Mouse (Mus musculus): Measurements from ENCODE around the gene Jagn1.
A peak's percentile ranks its signal among the peaks of the same experiment; 100 is the strongest.

Gene Jagn1

GRCm38 (mm10) chr6:113435664-113436205, 6.6 kb upstream of the Jagn1 start, which contains the start of gene Cidec:
Gene Cidec, minus strand, starts transcription at chr6:113435760.
- no peak for DNase-seq

DNA sequence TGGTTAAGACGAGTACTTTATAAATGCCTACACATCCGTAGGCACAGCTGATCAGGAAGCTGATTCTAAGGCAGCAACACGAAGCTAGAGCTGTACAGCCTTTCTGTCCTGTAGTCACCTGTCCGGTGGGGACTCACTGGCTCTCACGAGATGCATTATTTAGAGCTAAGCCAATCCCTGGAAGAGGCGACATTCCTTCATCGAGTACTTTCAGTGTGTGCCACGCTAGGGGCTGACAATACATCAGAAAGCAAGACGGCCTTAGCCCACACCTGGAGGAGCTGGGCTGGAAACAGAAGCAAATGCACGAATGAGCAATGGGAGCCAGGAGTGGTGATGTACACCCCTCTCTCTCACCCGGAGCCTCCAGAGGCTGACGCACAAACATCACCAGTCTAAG, 5.2 kb upstream of the Jagn1 start:
- DNase-seq = no peak

GRCm38 (mm10) chr6:113438721-113439430, 3.5 kb upstream of the Jagn1 start:
- no peak for DNase-seq

DNA sequence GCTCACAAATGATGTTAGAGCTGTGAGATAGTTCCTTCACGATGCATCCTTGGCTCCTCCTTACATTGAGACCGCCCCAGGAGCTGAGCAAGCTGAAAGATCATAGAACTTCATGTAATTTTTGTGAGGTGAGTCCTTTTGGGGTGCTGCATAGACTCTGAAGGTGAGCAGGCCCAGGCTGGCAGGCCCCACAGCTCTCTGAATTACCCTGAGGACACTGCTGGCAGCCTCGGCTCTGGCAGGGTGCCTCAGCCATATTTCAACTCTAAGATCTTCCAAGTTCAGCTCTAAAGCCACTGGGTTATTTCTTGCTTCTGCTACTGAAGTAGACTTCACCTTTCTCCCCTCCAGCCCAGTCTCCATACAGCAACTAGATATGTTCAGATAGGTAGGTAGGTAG, 1.7 kb upstream of the Jagn1 start:
- no peak for DNase-seq

- DNase-seq = peak; percentile 87 to 93
Observed at GRCm38 (mm10) chr6:113441147-113441680, 1.2 kb upstream of the Jagn1 start.

DNA sequence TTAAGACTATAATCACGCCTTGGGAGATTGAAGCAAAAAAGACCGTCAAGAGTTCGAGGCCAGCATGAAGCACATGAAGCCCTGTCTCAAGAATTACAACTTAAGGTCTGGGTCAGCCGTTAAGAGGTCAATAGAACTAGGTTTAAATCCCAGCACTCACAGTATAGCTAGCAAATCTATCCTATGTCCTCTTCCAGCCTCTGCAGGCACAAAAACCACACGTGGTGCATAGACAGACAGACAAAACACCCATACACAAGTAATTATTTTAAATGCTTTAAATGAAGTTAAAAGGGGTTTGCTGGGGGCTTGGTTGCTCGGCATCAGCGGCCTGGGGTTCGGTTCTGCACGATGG, 305 bp upstream of the Jagn1 start:
- DNase-seq = no peak

GRCm38 (mm10) chr6:113443091-113443490, 722 bp downstream of the Jagn1 start:
- DNase-seq = peak in 1 of 2 experiments; percentile 42

- no peak for DNase-seq
Observed at GRCm38 (mm10) chr6:113444207-113444965, 2.0 kb downstream of the Jagn1 start.

- DNase-seq = peak; percentile 61 to 71
Observed at GRCm38 (mm10) chr6:113447639-113448038, 5.3 kb downstream of the Jagn1 start.

- peak; percentile 37 to 69 for DNase-seq
Observed at GRCm38 (mm10) chr6:113451839-113452238, 9.5 kb downstream of the Jagn1 start.

DNA sequence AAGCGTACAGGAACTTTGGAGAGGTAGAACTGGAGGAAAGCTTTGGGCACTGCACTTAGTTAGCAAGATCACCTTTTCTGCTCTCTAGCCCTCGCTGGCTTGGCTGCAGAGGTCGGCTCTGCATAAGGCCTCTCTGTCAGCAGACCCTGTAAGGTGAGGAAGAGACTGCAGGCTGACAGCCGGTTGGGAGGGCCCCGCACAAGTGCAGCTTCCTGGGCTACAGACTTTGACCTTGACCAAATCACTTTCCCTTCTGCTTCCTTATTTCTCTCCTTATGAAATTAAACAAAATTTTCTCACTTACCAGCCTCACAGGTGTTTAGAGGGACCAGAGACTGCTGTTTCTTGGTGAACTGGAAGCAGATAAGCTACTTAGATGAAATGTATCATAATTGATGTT, 12.6 kb downstream of the Jagn1 start:
- no peak for DNase-seq

DNA sequence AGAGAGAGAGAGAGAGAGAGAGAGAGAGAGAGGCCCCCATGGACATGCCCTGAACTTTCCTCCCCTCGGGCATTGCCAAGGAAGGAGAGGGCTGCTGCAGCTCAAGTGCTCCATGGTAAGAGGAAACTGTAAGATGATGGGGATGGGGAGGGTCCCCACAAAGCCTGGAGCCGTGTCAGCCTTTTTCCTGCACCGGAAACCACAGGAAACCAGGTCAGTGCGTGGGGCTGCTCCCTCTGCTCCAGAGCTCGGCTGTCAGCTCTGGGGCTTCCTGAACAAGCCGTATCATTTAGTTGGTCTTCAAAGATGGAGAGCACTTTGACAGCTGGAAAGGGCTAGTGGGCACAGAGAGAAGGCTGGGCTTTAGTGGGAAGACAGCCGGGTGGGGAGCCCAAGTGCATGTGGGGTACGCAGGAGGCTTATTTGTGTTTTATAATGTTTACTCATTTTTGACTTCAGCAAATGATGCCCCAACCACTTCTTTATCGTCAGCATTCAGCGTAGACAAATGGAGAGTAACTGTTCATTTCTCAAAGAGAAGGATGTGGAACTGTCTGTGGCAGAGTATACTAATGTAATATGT, 15.7 kb downstream of the Jagn1 start, which contains the start of gene Il17re:
Gene Il17re, plus strand, starts transcription at position 533 of the 583 bp plus-strand sequence.
- no peak for DNase-seq

DNA sequence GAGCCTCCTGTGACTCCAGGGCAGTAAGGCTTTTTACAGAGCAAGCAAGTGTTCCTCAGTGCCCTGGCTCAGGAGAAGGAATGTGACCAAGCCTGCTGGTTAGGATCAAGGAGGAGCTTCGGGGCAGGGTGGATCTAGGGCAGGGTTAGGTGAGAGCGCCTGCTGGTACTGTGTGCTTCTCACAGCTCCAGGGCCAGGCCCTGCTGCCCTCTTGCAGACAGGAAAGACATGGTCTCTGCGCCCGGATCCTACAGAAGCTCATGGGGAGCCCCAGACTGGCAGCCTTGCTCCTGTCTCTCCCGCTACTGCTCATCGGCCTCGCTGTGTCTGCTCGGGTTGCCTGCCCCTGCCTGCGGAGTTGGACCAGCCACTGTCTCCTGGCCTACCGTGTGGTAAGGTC, 16.3 kb downstream of the Jagn1 start:
- DNase-seq = peak; percentile 53 to 56

DNA sequence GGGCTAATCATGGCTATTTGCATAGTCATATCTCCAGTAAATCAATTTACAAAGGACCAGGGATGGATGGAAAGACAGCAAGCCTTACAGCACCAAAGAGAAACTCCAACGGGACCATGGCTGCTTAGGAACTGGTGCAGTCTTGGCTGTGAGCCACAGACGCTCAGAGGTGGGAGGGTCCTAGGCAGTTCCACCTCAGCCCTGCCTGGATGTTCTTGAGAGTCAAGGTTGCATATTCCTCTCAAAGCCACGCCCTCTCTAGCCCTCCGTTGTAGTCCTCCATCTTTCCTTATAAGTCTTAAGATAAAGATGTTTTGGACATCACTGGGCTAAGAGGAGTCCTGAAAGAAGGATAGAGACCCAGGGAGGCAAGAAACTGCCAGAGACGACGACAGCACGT, 21.7 kb downstream of the Jagn1 start:
- DNase-seq = no peak

- peak; percentile 65 to 75 for DNase-seq
Observed at GRCm38 (mm10) chr6:113465602-113466001, 23.2 kb downstream of the Jagn1 start.

GRCm38 (mm10) chr6:113468512-113468911, 26.1 kb downstream of the Jagn1 start:
- no peak for DNase-seq

GRCm38 (mm10) chr6:113469021-113469420, 26.7 kb downstream of the Jagn1 start:
- peak; percentile 77 to 87 for DNase-seq

GRCm38 (mm10) chr6:113469432-113469831, 27.1 kb downstream of the Jagn1 start:
- DNase-seq = peak; percentile 86 to 93

- DNase-seq = no peak
Observed at GRCm38 (mm10) chr6:113471297-113471936, 29.0 kb downstream of the Jagn1 start, which contains the start of gene Il17rc. Gene Il17rc, plus strand, starts transcription at chr6:113471427.

DNA sequence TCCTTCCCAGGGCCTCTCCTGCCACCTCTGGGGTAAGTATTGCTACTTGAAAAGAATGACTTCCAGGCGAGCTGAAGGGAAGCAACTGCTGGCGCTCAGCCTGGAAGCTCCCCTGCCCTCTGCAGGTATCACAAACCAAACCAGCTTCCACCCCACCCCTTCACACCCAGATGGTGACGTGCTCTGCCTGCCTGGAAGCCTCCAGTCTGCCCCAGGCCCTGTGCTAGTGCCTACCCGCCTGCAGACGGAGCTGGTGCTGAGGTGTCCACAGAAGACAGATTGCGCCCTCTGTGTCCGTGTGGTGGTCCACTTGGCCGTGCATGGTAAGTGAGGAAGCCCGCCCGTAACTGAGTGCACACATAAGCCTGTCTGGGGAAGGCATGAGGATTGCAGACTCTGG, 29.7 kb downstream of the Jagn1 start:
- DNase-seq = no peak

DNA sequence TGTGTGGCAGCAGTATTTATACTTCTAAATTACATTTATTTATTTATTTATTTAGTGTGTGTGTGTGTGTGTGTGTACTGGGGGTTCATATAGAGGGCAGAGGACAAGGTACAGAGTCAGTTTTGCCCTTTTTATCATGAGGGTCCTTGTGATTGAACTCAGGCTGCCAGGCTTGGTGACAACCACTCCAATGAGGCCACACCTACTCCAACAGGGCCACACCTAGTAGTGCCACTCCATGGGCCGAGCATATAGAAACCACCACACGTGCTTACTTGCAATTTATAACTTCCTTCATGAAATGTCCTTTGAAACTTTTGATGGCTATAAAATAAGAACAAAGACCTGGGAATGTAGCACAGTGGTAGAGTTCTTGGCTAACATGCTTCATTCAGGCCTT, 30.9 kb downstream of the Jagn1 start:
- no peak for DNase-seq

- no peak for DNase-seq
Observed at GRCm38 (mm10) chr6:113473715-113474114, 31.3 kb downstream of the Jagn1 start.

- DNase-seq = no peak
Observed at GRCm38 (mm10) chr6:113477353-113477752, 35.0 kb downstream of the Jagn1 start.

Data from cerebellum, postnatal 14 days (tissue).